Mouse (Mus musculus) layer of hippocampus, postnatal 36 days (tissue): ENCODE data around the gene Olfr1431. TPM values are rescaled to one million over a fixed set of nuclear protein-coding genes. Genes with fewer than 3 reads are reported as not detected.
A peak's percentile ranks its signal among the peaks of the same experiment; 100 is the strongest.
"Not testable (repeated sequence)": the region's sequence is repeated elsewhere in the genome, so short reads cannot be mapped to it uniquely, and the experiment has no call there.

Experiments used
- DNase-seq, 2 experiments: peaks; one replicate each; pipeline ENCODE4 v3.0.0; 2022
- total RNA-seq, 2 experiments: library from RNA; stranded (reverse); gene quantifications; 2 replicates each; pipeline ENCODE4 v1.2.3; 2021

Olfr1431 gene
- total RNA-seq = not detected

- DNase-seq = no peak
These were observed at the start of gene Olfr1431 for GRCm38 (mm10) chr19:12200334-12200733. Gene Olfr1431, plus strand, starts transcription at chr19:12200634.

- not testable (repeated sequence) for DNase-seq
These were observed 30.3 kb upstream of the Olfr1431 start, which contains the start of gene Olfr1555-ps1 for GRCm38 (mm10) chr19:12170062-12170599. Gene Olfr1555-ps1, minus strand, starts transcription at chr19:12170112.

GRCm38 (mm10) chr19:12175431-12175830, 25.0 kb upstream of the Olfr1431 start:
- DNase-seq = peak; percentile 2 to 6

GRCm38 (mm10) chr19:12199076-12199475, 1.4 kb upstream of the Olfr1431 start:
- not testable (repeated sequence) for DNase-seq

DNA sequence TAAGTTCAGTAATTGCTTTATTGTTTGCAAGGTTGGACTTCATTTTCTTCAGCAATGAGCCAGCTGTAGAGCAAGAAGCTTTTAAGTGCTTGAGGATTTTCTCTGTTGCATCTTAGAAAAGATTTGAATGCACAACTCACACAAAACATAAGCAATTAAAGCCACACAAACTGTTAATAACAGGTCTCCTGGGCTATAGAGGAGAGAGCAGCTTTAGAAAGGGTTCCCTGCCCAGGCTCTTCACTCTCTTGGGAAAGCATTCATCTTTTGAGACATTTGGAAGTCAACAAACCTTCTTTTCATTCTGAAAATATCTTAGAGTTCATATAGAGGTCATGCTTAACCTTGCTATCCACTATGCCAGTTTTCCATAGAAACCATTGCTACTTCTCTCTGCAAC, 32.1 kb downstream of the Olfr1431 start, which contains the start of gene Olfr1432:
Gene Olfr1432 (minus strand): TSS at position 101 of the 400 bp plus-strand sequence.
- DNase-seq = not testable (repeated sequence)

GRCm38 (mm10) chr19:12241559-12241958, 41.1 kb downstream of the Olfr1431 start, which contains the start of gene Olfr262:
Gene Olfr262, minus strand, starts transcription at chr19:12241659.
- DNase-seq = no peak

DNA sequence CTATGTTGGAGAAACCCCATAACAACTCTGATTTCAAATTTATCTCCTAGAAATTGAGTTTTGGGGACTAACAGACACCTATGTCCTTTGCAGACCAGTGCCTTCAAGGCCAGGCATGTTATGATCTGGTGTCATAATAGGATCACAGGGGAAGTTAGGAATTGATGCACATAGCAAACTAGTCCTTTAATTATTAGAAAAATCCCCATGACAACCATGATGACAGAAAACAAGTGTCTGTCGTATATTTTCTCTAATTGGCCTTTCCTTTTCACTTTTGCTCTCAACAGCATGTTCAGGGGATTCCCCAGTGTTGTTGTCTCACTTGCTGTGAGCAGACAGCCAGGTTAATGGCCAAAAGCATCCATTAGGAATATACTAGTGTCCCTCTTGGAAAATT, 60.3 kb downstream of the Olfr1431 start, which contains the start of gene Olfr235:
Gene Olfr235 (plus strand): TSS at position 301 of the 400 bp plus-strand sequence.
- DNase-seq = no peak

Other genes starting within 250 kb of the Olfr1431 start
- gene Osbp, start 234.7 kb upstream of the Olfr1431 start, total RNA-seq = 10 to 100 TPM; 51.1 to 52.3 TPM
- gene Olfr1423, start 159.3 kb upstream of the Olfr1431 start, total RNA-seq = not detected
- gene Olfr1424, start 138.0 kb upstream of the Olfr1431 start, total RNA-seq = not detected
- not detected for gene Olfr1425, start 122.9 kb upstream of the Olfr1431 start, total RNA-seq
- gene Olfr1426, start 108.6 kb upstream of the Olfr1431 start, total RNA-seq = not detected
- gene Olfr1427, start 97.3 kb upstream of the Olfr1431 start, total RNA-seq = not detected
- not detected for gene Olfr1428, start 84.7 kb upstream of the Olfr1431 start, total RNA-seq
- not detected for gene Olfr76, start 77.4 kb upstream of the Olfr1431 start, total RNA-seq
- not detected for gene Olfr1555-ps1, start 30.5 kb upstream of the Olfr1431 start, total RNA-seq
- not detected for gene Olfr1432, start 32.0 kb downstream of the Olfr1431 start, total RNA-seq
- gene Olfr262, start 41.0 kb downstream of the Olfr1431 start, total RNA-seq = not detected
- not detected for gene Olfr235, start 60.4 kb downstream of the Olfr1431 start, total RNA-seq
- gene Olfr1434, start 79.2 kb downstream of the Olfr1431 start, total RNA-seq = not detected
- not detected for gene Olfr1436, start 98.5 kb downstream of the Olfr1431 start, total RNA-seq
- gene Olfr1437, start 124.5 kb downstream of the Olfr1431 start, total RNA-seq = not detected
- not detected for gene Olfr1438-ps1, start 135.3 kb downstream of the Olfr1431 start, total RNA-seq
- gene Olfr1440, start 186.6 kb downstream of the Olfr1431 start, total RNA-seq = not detected
- gene Olfr1441, start 216.8 kb downstream of the Olfr1431 start, total RNA-seq = not detected
- gene Pfpl, start 227.3 kb downstream of the Olfr1431 start, total RNA-seq = not detected